Mouse (Mus musculus) liver, postnatal 0 days (tissue): Measurements from ENCODE around the gene Ptpn9.
"Not testable (repeated sequence)": the region's sequence is repeated elsewhere in the genome, so short reads cannot be mapped to it uniquely, and the experiment has no call there.

Experiments
- CTCF ChIP-seq: sonication (generic); IDR thresholded peaks from 2 replicates; pipeline ENCODE4 v1.5.1; 2016; ENCODE audit warnings: antibody characterized with exemption, low read depth
- EP300 ChIP-seq: IDR thresholded peaks from 2 replicates; pipeline ENCODE4 v1.6.1; 2016; ENCODE audit warnings: antibody characterized with exemption, low read depth, mild to moderate bottlenecking

DNA sequence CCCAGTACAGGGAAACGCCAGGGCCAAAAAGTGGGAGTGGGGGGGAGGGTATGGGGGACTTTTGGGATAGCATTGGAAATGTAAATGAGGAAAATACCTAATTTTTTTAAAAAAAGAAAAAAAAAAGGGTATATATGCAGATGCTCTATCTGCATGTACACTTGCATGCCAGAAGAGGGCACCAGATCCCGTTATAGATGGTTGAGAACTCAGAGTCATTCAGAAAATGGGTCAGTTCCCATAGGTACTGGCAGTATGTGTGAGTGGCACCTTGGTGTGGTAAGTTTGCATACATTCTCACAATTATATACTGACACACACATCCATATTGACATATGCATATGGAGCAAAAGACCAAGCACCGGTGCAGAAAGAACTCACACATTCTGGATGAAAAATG is 47.2 kb upstream of the Ptpn9 start:
- peak; percentile 83 for TF ChIP-seq CTCF
- TF ChIP-seq EP300: not testable (repeated sequence)
